Comparison of ENCODE assay signal across 39 mouse cellular contexts in the genomic region with DNA sequence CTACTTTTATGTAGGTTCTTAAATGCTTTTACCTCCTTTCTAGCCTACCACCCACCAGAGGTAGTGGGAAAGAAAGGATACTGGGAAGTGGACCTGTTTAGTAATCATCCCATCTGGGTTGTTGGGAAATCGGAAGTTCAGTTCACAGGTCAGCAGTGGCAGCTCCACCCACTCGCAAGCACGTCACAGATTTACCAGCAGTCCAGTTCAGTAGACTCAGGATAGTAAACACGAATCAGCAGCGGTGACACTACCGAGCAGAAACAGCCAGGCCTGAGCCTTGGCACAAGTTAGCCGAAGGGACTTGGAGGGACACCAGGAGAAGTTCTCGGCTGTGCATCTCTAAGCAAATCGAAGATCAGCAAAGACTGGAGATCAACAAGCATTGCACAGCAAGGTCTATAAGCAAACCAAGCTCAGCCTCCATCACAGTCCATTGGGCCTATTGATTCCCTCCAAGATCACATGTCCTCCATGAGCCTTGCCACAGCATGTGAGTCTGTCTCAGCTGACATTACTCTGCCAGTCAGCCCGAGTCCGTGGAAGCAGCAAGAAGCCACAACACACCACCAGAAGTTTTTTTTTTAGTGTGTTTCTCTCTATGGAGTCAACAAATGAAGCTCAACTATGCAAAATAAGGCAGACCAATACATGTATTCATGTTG. TPM values are rescaled to one million over a fixed set of nuclear protein-coding genes. Genes with fewer than 3 reads are reported as not detected.
"Had no signal": no experiment of that assay in that cellular context is flagged by ENCODE, and none has a peak within 500 bp of the region (broad histone marks: within the 10 kb centered on the region; RNA-seq: fewer than 3 reads in every experiment).

No protein-coding gene starts in this region.

- H3K27me3 ChIP-seq: heart, embryonic 12.5 days; hindbrain, embryonic 12.5 days; intestine, embryonic 15.5 days; limb, embryonic 13.5 days; limb, embryonic 15.5 days had no signal

- H3K4me3 ChIP-seq: gastrocnemius, adult 2 months; heart, embryonic 12.5 days; hindbrain, embryonic 10.5 days; hindbrain, embryonic 12.5 days; intestine, embryonic 15.5 days; limb, embryonic 13.5 days; limb, embryonic 15.5 days had no signal

- H3K27ac ChIP-seq: gastrocnemius, adult 2 months; hindbrain, embryonic 10.5 days; hindbrain, embryonic 12.5 days; hindbrain, embryonic 14.5 days; intestine, embryonic 15.5 days; kidney, postnatal 0 days; limb, embryonic 13.5 days; limb, embryonic 15.5 days had no signal

- DNase-seq: gastrocnemius, adult 2 months; gastrocnemius, postnatal 10 days; gastrocnemius, postnatal 25 days; heart, adult 18-20 months; heart, postnatal 10 days; heart, postnatal 4 days; kidney, adult 18-20 months; kidney, adult 8-10 months; kidney, postnatal 14 days; kidney, postnatal 36 days; layer of hippocampus, adult 9-11 months; layer of hippocampus, postnatal 36 days; left cerebral cortex, postnatal 4 days had no signal

- H3K9ac ChIP-seq: heart, embryonic 12.5 days; hindbrain, embryonic 12.5 days; hindbrain, embryonic 14.5 days; intestine, embryonic 15.5 days; limb, embryonic 13.5 days; limb, embryonic 15.5 days had no signal

- H3K4me1 ChIP-seq: heart, embryonic 12.5 days; hindbrain, embryonic 10.5 days; hindbrain, embryonic 12.5 days; intestine, embryonic 15.5 days; limb, embryonic 13.5 days; limb, embryonic 15.5 days had no signal

- ATAC-seq: forebrain, embryonic 16.5 days; hindbrain, embryonic 16.5 days; inflammation-experienced regulatory T-cells, adult 6 months; intestine, embryonic 15.5 days; intestine, postnatal 0 days had no signal

- H3K9me3 ChIP-seq: heart, embryonic 12.5 days; hindbrain, embryonic 10.5 days; hindbrain, embryonic 12.5 days; intestine, embryonic 15.5 days; limb, embryonic 13.5 days; limb, embryonic 15.5 days had no signal

- H3K4me2 ChIP-seq: heart, embryonic 12.5 days; hindbrain, embryonic 12.5 days; hindbrain, embryonic 14.5 days; intestine, embryonic 15.5 days; limb, embryonic 13.5 days; limb, embryonic 15.5 days had no signal

- H3K36me3 ChIP-seq: heart, embryonic 12.5 days; hindbrain, embryonic 10.5 days; hindbrain, embryonic 12.5 days; intestine, embryonic 15.5 days; limb, embryonic 13.5 days; limb, embryonic 15.5 days had no signal

RNA-seq across cellular contexts. Expression of gene Odaph, which starts 6.0 kb away (rescaled TPM):
- total RNA-seq: gastrocnemius, adult 2 months; gastrocnemius, postnatal 25 days; gastrocnemius, postnatal 4 days; granulocyte monocyte progenitor cell, adult 5-6 weeks; heart, adult 18-20 months; heart, postnatal 10 days; heart, postnatal 25 days; heart, postnatal 4 days; layer of hippocampus, adult 18-20 months; layer of hippocampus, adult 8-10 months; layer of hippocampus, postnatal 14 days; layer of hippocampus, postnatal 36 days; left cerebral cortex, adult 8-10 months; left cerebral cortex, postnatal 10 days; left cerebral cortex, postnatal 25 days; left cerebral cortex, postnatal 4 days had no signal
- polyA plus RNA-seq: forebrain, embryonic 16.5 days; frontal cortex, adult 2 months; heart, embryonic 12.5 days; heart, embryonic 14.5 days; heart, embryonic 16.5 days; hindbrain, embryonic 10.5 days; hindbrain, embryonic 12.5 days; hindbrain, embryonic 14.5 days; inflammation-experienced regulatory T-cells, adult 6 months; intestine, embryonic 15.5 days; intestine, postnatal 0 days; kidney, embryonic 14.5 days; kidney, postnatal 0 days; limb, embryonic 11.5 days; limb, embryonic 13.5 days had no signal
